Mouse (Mus musculus) G1E (cell line): ENCODE measurements at regions not wholly inside any gene's neighbourhood (a gene's known extent, or its start where the extent isn't known, plus 50 kb on each side); places are given as distances from the start of the nearest gene placed in this dataset.

Experiments used
- CTCF ChIP-seq: IDR thresholded peaks from 2 replicates; pipeline ENCODE4 v1.5.1; 2012; ENCODE audit warnings: low read depth, low read length, inconsistent platforms, mixed read lengths
- GATA1 ChIP-seq: IDR thresholded peaks from 2 replicates; pipeline ENCODE4 v1.6.1; 2012; ENCODE audit warnings: borderline replicate concordance, low read length, inconsistent platforms, mixed read lengths

DNA sequence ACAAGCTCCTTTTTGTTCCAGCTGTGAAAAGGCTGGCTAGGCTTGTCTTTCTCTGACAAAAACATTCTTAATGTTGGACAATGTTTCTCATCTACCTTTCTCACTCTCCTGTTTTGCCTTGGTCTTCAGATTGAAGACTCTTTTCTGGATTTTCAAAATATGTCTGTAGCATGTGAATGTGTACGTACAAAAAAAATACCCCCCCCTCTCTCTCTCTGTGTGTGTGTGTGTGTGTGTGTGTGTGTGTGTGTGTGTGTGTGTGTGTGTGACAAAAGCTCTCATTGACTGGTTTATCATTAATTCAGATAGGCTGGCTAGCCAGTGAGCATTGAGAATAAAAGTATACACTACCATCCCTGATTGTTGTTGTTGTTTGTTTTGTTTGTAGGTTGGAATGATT lies 64.3 kb upstream of the Thsd7b start:
- no peak for TF ChIP-seq CTCF
- TF ChIP-seq GATA1, result no peak
